Mouse (Mus musculus): Measurements from ENCODE around the gene B4galnt2. TPM values are rescaled to one million over a fixed set of nuclear protein-coding genes. Genes with fewer than 3 reads are reported as not detected.

B4galnt2 gene
- polyA plus RNA-seq, 1 experiment from 2014 or later: not detected

DNA sequence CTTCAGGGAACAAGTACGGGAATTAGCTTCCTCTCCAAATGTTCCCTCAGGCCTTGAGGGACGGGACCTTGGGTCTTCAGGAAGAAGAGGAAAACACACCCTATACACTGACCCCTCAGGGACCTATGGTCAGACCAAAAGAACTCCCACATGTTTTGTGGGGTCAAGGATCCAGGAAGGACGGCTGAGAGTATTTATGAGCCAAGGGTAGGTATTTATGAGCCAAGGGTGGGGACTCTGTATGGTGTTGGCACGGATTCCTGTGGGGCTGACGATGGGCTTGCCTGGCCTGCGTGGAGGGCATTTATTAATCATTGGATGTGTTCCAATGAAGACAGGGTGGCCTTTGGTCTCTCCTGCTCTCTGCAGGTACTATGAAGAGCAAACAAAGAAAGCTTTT, 78.3 kb downstream of the B4galnt2 start:
- Histone ChIP-seq H3K4me2 (no peak overlapping the region), H3K36me3 (no peaks in the 10 kb centered on the region), H3K4me3 (no peak overlapping the region), H3K4me1 (replicated peaks) (peaks cover 31% of the 10 kb centered on the region), H3K27me3 (peaks cover 88% of the 10 kb centered on the region), H3K9ac (no peak overlapping the region), H3K27ac (replicated peaks) (no peak overlapping the region), H3K9me3 (no peaks in the 10 kb centered on the region)
- no peak for ATAC-seq (ENCODE audit: low read depth)
- 58% methylated on average over 6 of the region's 6 CpGs for WGBS

DNA sequence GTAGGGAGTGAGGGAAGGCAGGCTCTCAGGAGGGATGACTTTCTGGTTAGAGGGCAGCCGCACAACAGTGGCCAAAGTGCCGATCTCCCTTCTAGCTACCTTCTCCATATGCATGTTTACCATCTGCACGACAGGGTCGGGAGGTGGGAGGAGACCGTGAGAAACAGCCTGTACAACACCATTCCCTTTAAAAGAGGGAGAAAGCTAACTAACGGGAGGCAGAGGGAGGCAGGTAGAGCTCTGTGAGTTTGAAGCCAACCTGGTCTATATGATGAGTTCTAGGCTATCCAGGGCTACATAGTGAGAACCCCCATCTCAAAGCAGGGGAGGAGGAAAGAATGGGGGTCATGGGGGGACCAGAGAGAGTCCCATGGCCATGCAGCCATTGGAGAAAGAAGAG, 78.9 kb downstream of the B4galnt2 start:
- 42% methylated on average over 6 of the region's 6 CpGs for WGBS
- Histone ChIP-seq H3K4me3 (no peak overlapping the region), H3K36me3 (no peaks in the 10 kb centered on the region), H3K9me3 (no peaks in the 10 kb centered on the region), H3K4me1 (replicated peaks) (peaks cover 38% of the 10 kb centered on the region), H3K27ac (replicated peaks) (no peak overlapping the region), H3K9ac (no peak overlapping the region), H3K4me2 (no peak overlapping the region), H3K27me3 (peaks cover 88% of the 10 kb centered on the region)
- no peak for ATAC-seq (ENCODE audit: low read depth)

DNA sequence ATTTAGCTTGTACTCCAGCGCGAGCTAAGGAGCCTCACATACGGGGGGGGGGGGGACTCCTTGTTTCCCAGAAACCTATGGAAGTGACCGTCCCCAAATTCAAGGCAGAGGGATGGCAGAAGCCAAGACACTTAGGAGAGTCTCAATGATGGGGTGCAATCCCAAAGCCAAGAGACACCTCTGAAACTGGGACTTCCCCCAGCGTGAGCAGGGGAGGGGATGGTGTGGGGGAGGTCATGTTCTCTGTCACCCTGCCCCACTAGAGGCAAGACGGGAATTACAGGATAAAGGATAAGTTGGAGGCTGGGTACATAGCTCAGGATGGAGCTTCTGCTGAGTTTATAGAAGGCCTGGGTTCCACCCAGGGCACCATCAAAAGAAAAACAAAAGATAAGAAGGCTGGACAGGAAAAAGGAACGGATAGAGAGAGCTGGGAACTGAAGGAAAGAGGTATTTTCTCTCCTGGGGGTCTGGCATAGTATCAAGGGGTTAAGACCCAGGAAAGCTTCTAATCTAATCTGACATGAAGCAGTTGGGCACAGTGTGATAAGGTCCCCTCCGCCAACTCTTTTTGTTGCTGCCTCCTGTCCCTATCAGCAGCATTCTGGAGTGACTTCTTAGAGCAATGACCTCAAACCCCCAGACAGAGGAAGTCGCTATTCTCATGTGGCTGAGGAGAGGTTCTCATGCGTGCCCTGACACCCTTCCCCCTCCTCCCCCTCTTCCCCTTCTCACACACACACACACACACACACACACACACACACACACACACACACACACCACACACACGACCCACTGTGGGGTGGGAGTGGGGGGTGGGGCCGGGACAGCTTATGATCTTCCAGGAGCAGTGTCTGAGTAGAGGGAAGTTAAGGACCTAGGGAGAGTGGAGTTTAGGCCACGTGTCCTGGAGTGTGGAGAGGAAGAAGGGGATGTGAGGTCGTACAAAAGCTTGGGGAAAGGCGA, 79.7 kb downstream of the B4galnt2 start:
- Histone ChIP-seq H3K27me3 (peaks cover 89% of the 10 kb centered on the region), H3K4me2 (no peak overlapping the region), H3K9me3 (no peaks in the 10 kb centered on the region), H3K4me1 (replicated peaks) (peaks cover 46% of the 10 kb centered on the region), H3K27ac (replicated peaks) (no peak overlapping the region), H3K4me3 (no peak overlapping the region), H3K9ac (no peak overlapping the region), H3K36me3 (no peaks in the 10 kb centered on the region)
- WGBS: 22% methylated on average over 15 of the region's 15 CpGs
- no peak for ATAC-seq (ENCODE audit: low read depth)

DNA sequence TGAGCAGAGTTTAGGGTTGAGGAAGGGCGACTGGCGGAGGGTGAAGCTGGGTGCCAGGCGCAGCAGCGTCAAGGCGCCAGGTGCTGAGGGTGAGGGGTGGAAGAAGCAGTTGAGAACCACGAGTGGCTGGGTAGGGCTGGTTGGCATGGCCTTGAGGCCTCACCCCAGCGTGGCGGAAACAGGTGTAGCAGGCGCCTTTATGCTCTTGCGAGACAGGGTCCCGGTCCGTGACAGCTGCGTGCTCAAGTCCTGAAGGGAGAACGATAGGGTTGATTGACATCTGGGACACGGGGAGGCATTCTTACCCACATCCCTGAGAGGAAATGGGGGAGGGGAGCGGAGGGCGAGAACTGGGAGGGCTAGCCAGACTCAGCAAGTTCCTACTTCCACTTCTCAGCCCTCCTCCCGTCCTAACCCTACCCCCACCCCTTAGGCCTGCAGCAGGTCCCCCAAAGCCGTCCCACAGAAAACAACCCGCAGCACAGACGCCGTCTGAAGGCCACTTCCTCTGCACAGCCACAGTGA, 80.5 kb downstream of the B4galnt2 start:
- Histone ChIP-seq H3K36me3 (no peaks in the 10 kb centered on the region), H3K9me3 (no peaks in the 10 kb centered on the region), H3K4me2 (no peak overlapping the region), H3K4me3 (no peak overlapping the region), H3K4me1 (replicated peaks) (peaks cover 50% of the 10 kb centered on the region), H3K9ac (no peak overlapping the region), H3K27ac (replicated peaks) (no peak overlapping the region), H3K27me3 (peaks cover 92% of the 10 kb centered on the region)
- no peak for ATAC-seq (ENCODE audit: low read depth)
- 5% methylated on average over 22 of the region's 22 CpGs for WGBS

DNA sequence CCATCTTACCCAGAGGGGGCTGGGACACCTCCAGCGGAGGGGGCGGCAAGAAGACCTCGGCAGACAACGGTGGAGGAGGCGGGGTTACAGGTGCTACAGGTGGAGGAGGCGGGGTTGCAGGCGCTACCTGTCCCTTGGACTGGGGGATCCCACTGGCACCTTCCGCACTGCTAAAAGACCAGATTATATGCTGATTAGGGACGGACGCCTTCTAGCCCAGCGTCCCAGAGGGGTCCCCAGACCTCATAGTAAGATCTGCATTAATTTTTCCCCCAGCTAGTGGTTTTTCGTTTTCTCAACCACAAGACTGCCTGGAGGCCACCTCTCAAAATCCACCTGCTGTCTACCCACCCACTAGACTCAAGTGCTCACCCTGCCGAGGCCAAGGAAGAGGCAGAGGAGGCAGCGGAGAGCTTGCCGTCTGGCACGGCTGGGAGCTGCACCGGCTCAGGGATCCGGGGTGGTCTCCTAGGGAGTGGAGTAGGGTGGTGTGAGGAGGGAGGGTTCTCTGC, 81.0 kb downstream of the B4galnt2 start:
- Histone ChIP-seq H3K9ac (no peak overlapping the region), H3K4me3 (no peak overlapping the region)
- WGBS: 8% methylated on average over 18 of the region's 18 CpGs

DNA sequence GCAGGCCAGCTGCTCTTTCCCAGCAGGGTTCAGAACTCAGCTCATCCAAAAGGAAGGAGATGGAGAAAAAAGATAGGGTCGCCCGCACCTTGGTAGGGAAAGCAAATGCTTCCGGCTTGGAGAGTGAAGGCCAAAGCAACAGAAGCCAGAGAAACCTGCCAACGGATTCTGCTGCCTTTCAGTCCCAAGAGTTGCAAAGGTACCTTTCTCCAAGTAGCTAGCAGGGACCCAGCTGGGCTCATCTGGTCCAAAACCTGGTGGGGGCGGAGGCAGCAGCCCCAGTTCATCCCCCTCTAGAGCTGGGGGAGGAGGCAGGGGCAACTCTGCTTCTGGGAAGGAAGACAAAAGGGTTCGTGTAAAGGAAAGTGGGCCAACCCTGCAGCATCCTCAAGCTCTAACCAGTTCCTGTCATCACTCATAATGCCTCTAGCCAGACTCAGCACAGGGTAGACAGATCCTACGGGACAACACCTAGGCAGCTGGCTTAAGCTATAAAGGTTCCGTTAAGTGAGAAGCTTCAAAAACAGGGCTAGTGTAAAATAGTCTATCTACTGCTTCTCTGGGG, 81.6 kb downstream of the B4galnt2 start:
- H3K9me3 ChIP-seq: no peaks in the 10 kb centered on the region
- H3K36me3 ChIP-seq: no peaks in the 10 kb centered on the region
- no peak overlapping the region for H3K4me3 ChIP-seq
- no peak overlapping the region for H3K27ac ChIP-seq (replicated peaks)
- 30% methylated on average over 8 of the region's 8 CpGs for WGBS
- ATAC-seq (ENCODE audit: low read depth): no peak
- H3K9ac ChIP-seq: no peak overlapping the region
- peaks cover 50% of the 10 kb centered on the region for H3K4me1 ChIP-seq (replicated peaks)
- H3K4me2 ChIP-seq: no peak overlapping the region
- peaks cover 99% of the 10 kb centered on the region for H3K27me3 ChIP-seq

More for the DNA sequence above, 81.0 kb downstream of the B4galnt2 start:
- H3K4me1 ChIP-seq (replicated peaks): peaks cover 50% of the 10 kb centered on the region
- no peak overlapping the region for H3K4me2 ChIP-seq
- H3K27me3 ChIP-seq: peaks cover 97% of the 10 kb centered on the region
- H3K9me3 ChIP-seq: no peaks in the 10 kb centered on the region
- H3K36me3 ChIP-seq: no peaks in the 10 kb centered on the region
- no peak overlapping the region for H3K27ac ChIP-seq (replicated peaks)
- no peak for ATAC-seq (ENCODE audit: low read depth)

DNA sequence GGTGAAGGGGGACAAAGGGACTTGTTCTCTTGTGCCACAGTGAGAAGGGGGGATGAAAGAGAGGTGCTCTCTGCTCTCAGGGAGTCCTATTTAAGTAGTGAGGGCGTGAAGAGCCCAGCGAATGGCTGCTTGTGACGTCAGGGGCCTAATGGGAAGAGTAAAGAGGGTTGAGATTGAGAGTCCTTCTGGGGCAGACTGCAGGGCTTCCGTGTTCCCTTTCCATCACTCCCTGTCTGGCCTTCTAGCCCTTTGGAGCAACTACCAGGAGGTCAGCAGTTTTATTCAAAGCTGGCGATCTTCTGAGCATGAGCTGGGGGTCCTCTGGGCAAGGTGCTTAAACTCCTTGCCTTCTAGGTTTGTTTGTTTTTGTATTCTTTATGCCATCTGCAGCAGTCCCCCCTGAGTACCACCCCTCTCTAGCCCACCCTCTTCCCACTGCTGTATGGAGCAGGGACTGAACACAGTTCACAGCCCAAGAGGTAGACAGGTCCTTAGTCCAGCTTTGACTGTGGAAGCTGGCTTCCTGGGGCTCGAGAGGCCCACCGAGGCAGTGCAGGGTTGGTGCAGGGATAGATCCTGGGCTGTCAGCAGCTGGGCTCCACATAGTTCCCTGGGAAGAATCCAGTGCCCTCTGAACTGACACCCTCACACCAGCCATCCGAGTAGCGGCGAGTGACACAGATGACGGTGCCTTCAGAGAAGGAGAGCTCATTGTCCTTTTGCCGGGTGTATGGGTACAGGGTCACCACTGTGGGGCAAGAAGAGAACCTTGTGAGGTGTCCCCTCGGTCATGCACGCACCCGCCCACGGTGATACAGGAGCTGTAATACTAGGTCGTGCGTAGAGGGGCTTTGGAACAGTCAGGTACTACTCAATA, 82.3 kb downstream of the B4galnt2 start:
- no peak overlapping the region for H3K9ac ChIP-seq
- H3K27ac ChIP-seq (replicated peaks): no peak overlapping the region
- H3K4me2 ChIP-seq: no peak overlapping the region
- ATAC-seq (ENCODE audit: low read depth): no peak
- no peaks in the 10 kb centered on the region for H3K36me3 ChIP-seq
- H3K4me1 ChIP-seq (replicated peaks): peaks cover 49% of the 10 kb centered on the region
- H3K9me3 ChIP-seq: no peaks in the 10 kb centered on the region
- WGBS: 34% methylated on average over 18 of the region's 18 CpGs
- no peak overlapping the region for H3K4me3 ChIP-seq
- peaks cover 99% of the 10 kb centered on the region for H3K27me3 ChIP-seq

DNA sequence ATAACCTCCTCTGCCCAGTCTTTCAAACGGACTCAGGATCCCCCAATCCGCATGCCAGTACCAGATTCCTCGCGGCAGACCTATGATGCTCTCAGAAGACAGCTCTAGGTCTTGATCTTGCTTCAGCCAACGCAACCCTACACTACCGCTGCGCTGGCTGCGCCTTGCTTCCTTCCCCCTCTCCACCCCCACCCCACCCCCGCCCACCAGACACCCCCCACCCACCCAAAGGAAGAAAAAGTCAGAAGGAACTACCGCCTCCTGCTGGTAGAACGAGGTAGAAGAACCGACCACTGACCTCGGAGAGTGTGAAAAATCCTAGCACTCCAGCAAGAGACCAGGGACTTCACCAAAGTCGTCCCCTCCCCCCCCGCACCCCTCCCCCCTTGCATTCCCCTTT, 83.0 kb downstream of the B4galnt2 start:
- Histone ChIP-seq H3K27ac (replicated peaks) (no peak overlapping the region), H3K27me3 (peaks cover 99% of the 10 kb centered on the region), H3K4me1 (replicated peaks) (peaks cover 42% of the 10 kb centered on the region), H3K4me3 (no peak overlapping the region), H3K36me3 (no peaks in the 10 kb centered on the region), H3K4me2 (peak overlapping the region; percentile 51; the same call in 1 of the 2 replicates), H3K9me3 (no peaks in the 10 kb centered on the region), H3K9ac (no peak overlapping the region)
- ATAC-seq (ENCODE audit: low read depth): no peak
- under 1% methylated on average over 15 of the region's 15 CpGs for WGBS

DNA sequence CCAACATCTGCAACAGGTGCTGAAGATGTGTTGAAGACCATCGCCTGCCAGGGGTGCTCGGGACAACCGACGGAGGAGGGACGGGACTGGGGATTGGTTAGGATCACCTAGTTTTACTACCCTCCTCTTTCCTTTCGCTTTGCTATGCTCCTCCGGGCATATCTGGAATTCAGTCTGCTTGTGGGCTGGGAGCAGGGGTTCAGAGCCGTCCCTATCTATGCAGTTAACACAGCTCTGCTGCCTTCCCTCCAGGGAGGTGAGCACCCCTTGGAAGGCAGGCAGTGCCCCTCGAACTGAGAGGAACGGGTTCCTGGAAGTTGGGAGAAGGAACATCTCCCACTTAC, 83.4 kb downstream of the B4galnt2 start:
- Histone ChIP-seq H3K4me1 (replicated peaks) (peaks cover 38% of the 10 kb centered on the region), H3K4me2 (peak overlapping the region; percentile 51), H3K9me3 (no peaks in the 10 kb centered on the region), H3K9ac (no peak overlapping the region), H3K27me3 (peaks cover 99% of the 10 kb centered on the region), H3K4me3 (peak overlapping the region; percentile 25), H3K27ac (replicated peaks) (no peak overlapping the region), H3K36me3 (no peaks in the 10 kb centered on the region)
- WGBS: 4% methylated on average over 10 of the region's 10 CpGs
- ATAC-seq (ENCODE audit: low read depth): no peak

DNA sequence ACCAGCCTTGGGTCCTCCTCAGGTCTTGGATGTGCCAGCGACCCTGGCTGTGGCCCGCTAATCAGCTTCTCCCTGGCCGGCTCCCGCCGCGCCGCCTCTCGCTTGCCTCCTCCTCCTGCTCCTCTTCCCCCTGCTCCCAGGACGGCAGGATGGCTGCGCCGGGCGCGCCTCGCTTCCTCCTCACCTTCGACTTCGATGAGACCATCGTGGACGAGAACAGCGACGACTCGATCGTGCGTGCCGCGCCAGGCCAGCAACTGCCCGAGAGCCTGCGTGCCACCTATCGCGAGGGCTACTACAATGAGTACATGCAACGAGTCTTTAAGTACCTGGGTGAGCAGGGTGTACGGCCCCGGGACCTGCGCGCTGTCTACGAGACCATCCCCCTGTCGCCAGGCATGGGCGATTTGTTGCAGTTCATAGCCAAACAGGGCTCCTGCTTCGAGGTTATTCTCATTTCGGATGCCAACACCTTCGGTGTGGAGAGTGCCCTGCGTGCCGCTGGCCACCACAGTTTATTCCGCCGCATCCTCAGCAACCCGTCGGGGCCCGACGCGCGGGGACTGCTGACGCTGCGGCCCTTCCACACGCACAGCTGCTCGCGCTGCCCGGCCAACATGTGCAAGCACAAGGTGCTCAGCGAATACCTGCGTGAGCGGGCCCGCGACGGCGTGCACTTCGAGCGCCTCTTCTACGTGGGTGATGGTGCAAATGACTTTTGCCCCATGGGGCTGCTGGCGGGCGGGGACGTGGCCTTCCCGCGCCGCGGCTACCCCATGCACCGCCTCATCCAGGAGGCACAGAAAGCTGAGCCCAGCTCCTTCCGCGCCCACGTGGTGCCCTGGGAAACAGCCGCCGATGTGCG, 84.0 kb downstream of the B4galnt2 start:
- H3K27ac ChIP-seq (replicated peaks): no peak overlapping the region
- H3K9ac ChIP-seq: peak overlapping the region; percentile 34; the same call in 1 of the 2 replicates
- peaks cover 96% of the 10 kb centered on the region for H3K27me3 ChIP-seq
- H3K4me3 ChIP-seq: peak overlapping the region; percentile 25
- H3K4me2 ChIP-seq: peak overlapping the region; percentile 51
- 2% methylated on average over 80 of the region's 80 CpGs for WGBS
- no peak for ATAC-seq (ENCODE audit: low read depth)
- H3K9me3 ChIP-seq: no peaks in the 10 kb centered on the region
- H3K36me3 ChIP-seq: no peaks in the 10 kb centered on the region
- H3K4me1 ChIP-seq (replicated peaks): peaks cover 37% of the 10 kb centered on the region

DNA sequence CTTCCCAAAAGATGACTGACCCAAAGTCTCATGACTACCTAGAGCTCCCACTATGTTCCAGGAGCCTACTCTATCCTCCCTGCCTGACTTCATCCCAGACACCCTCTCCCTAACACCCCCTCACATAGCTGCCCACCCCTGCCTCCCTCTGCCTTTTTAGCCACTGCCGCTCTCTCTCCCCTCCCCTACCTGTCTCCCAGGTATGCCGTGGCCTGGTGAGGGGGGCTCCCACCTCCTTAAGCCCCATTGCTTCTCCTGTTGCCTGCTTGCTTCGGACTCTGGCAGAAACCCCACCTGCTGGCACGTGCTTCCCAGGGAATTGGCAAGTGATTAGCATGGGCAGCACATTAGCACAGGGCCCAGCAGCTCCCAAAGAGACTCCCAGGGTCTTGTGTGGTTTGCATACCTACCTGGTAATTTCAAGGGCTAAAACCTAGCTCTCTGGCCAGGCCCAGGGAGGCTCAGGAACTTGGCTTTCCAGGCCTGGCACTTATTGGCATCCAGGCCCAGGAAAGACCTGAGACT, 85.1 kb downstream of the B4galnt2 start:
- no peak for ATAC-seq (ENCODE audit: low read depth)
- no peaks in the 10 kb centered on the region for H3K36me3 ChIP-seq
- H3K9ac ChIP-seq: no peak overlapping the region
- WGBS: 38% methylated on average over 4 of the region's 4 CpGs
- H3K4me1 ChIP-seq (replicated peaks): peaks cover 42% of the 10 kb centered on the region
- no peak overlapping the region for H3K4me2 ChIP-seq
- H3K9me3 ChIP-seq: no peaks in the 10 kb centered on the region
- H3K4me3 ChIP-seq: no peak overlapping the region
- peaks cover 96% of the 10 kb centered on the region for H3K27me3 ChIP-seq
- no peak overlapping the region for H3K27ac ChIP-seq (replicated peaks)
